Mouse (Mus musculus) intestine, embryonic 15.5 days (tissue): Measurements from ENCODE around the gene Vash1. TPM values are rescaled to one million over a fixed set of nuclear protein-coding genes. Genes with fewer than 3 reads are reported as not detected.

ENCODE experiments used
- ATAC-seq: fragments of 200-750 bp; cut with Nextera tagmentation; 2 replicates; pipeline ENCODE4 v1.8.0; 2017; ENCODE audit warnings: moderate TSS enrichment, moderate library complexity
- H3K27ac ChIP-seq: fragments of 300-500 bp; sonication (generic); 2 replicates; pipeline ENCODE4 v1.5.1; 2015; ENCODE audit warnings: mild to moderate bottlenecking, inconsistent platforms
- H3K27me3 ChIP-seq: fragments of 300-500 bp; sonication (generic); replicated peaks from 2 replicates; pipeline ENCODE4 v1.6.1; 2015; ENCODE audit warnings: inconsistent platforms
- H3K36me3 ChIP-seq: fragments of 300-500 bp; sonication (generic); 2 replicates; pipeline ENCODE4 v1.6.1; 2015; ENCODE audit warnings: inconsistent platforms
- H3K4me1 ChIP-seq: fragments of 300-500 bp; sonication (generic); replicated peaks from 2 replicates; pipeline ENCODE4 v1.6.1; 2015; ENCODE audit warnings: inconsistent platforms
- H3K4me2 ChIP-seq: fragments of 300-500 bp; sonication (generic); replicated peaks from 2 replicates; pipeline ENCODE4 v1.6.1; 2015; ENCODE audit warnings: mild to moderate bottlenecking, inconsistent platforms
- H3K4me3 ChIP-seq: fragments of 300-500 bp; sonication (generic); replicated peaks from 2 replicates; pipeline ENCODE4 v1.5.1; 2015; ENCODE audit warnings: inconsistent platforms
- H3K9ac ChIP-seq: fragments of 300-500 bp; sonication (generic); 2 replicates; pipeline ENCODE4 v1.6.1; 2015; ENCODE audit warnings: inconsistent platforms
- H3K9me3 ChIP-seq: fragments of 300-500 bp; sonication (generic); 2 replicates; pipeline ENCODE4 v1.6.1; 2016; ENCODE audit warnings: inconsistent platforms
- WGBS: fragments of 180-500 bp; shearing (Covaris S2); methylation state at CpG from one replicate; pipeline ENCODE4 v1.1.7; 2015; 5-methylcytosine and 5-hydroxymethylcytosine counted together
- polyA plus RNA-seq: library from polyadenylated mRNA; unstranded; fragments of >200 nt; fragmentation: Nextera tagmentation; extraction: Ambion mirVana; gene quantifications from 2 replicates; pipeline ENCODE4 v1.2.1, GENCODE M21; 2015

Vash1 gene
- polyA plus RNA-seq: 7.8 and 9.1 TPM in 2 replicates

DNA sequence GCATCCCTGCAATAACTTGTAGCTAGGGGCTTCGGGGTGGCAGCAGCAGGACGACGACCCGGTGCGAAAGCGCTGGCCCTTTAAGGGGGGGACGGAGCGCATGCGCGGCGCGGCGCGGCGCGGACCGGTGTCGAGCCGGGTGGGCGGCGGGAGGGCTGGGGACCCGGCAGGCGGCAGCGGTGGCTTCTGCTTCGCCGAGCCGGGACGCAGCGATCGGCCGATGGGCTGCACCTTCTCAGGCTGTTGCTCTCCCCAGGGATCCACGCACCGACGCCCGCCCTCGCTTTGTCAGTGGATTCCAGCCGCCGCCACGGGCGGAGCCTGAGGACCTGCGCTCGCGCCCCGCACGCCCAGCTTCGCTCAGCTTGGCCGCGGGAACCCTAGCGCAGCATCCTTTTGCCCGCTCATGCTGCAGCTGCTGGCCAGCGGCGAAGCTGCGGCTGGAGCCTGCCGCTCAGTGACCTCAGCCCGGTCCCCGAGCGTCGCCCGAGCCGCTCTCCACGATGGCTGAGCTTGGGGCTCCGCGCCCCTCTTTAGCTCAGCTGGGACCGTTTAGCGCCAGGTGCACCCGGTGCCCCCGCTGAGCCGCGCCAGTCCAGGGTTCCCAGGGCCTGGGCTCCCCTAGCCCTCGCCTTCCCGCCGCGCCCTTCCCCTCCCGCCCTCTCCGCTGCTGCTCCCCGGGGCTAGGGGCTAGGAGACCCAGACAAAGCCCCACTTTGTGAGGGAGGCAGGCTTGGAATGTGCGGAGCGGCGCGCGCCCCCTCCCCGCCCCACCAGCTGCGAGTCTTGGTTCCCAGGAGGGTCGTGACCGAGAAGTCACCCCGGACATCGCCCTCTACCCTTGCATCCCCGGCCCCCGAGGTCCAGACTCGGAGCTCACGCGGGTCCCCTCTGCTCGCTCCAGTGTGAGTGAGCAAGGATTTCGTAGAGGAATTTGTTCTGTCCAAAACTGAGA lies at the start of gene Vash1:
Vash1 (plus strand) TSS at position 110 of the 955 bp plus-strand sequence.
- WGBS: under 1% methylated on average over 94 of the region's 94 CpGs
- H3K4me2 ChIP-seq: peak within 1 kb of the TSS; percentile 99
- peak within 1 kb of the TSS; percentile 77 for H3K9ac ChIP-seq
- peak within 1 kb of the TSS; percentile 76 for H3K27ac ChIP-seq
- peak within 1 kb of the TSS; percentile 80 for H3K4me3 ChIP-seq
- H3K27me3 ChIP-seq: no peaks in the 10 kb centered on the region
- H3K36me3 ChIP-seq: no peaks in the 10 kb centered on the region
- peak; percentile 75 for ATAC-seq
- no peaks in the 10 kb centered on the region for H3K9me3 ChIP-seq
- peaks cover 15% of the 10 kb centered on the region for H3K4me1 ChIP-seq

DNA sequence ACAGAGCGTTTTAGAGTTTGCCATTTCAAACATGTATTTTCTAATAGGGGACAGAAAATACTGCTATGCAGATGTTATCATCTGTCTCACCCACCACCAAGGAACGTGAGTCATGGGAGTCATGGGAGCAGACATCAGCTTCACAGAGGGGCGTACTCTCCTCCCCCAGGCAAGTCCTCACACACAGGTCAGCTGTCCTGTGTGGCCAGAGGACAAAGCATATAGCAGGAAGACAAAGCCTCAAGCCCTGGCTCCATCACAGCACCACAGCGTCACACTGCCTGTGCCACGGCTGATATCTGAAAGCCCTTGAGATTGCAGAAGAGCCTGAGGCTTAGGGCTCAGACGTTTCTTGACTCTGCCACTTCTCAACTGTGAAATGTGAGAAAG lies 49.7 kb upstream of the Vash1 start:
- ATAC-seq: no peak
- Histone ChIP-seq H3K27ac (no peak overlapping the region), H3K27me3 (no peaks in the 10 kb centered on the region), H3K4me2 (no peak overlapping the region), H3K9ac (no peak overlapping the region), H3K9me3 (no peaks in the 10 kb centered on the region), H3K36me3 (no peaks in the 10 kb centered on the region), H3K4me1 (no peaks in the 10 kb centered on the region), H3K4me3 (no peak overlapping the region)
- WGBS: 52% methylated on average over 6 of the region's 6 CpGs

DNA sequence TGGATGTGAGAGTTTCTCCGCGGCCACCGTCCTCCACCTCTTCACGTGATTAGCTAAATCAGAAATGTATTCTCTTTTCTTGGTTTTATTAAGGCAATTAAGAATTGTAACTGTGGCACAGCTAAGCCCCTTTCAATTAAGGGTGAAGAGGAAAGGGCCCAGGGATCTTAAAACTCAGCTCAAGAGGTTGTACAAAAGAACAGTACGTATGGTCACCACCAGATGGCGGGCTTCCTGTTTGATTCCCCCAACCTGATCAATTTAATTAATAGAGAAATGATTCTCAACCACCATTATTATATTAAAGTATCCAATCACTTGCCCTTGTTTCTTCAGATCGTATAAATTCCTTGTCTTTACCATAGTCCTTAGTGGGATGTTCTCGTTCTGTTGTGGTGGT lies 36.7 kb upstream of the Vash1 start:
- H3K9ac ChIP-seq: no peak overlapping the region
- ATAC-seq: no peak
- no peaks in the 10 kb centered on the region for H3K9me3 ChIP-seq
- no peaks in the 10 kb centered on the region for H3K27me3 ChIP-seq
- no peak overlapping the region for H3K27ac ChIP-seq
- H3K4me3 ChIP-seq: no peak overlapping the region
- no peak overlapping the region for H3K4me2 ChIP-seq
- H3K36me3 ChIP-seq: no peaks in the 10 kb centered on the region
- 0 out of 2 replicates have a peak, but pooled peaks cover 5% of the 10 kb centered on the region for H3K4me1 ChIP-seq
- WGBS: 48% methylated on average over 8 of the region's 8 CpGs

DNA sequence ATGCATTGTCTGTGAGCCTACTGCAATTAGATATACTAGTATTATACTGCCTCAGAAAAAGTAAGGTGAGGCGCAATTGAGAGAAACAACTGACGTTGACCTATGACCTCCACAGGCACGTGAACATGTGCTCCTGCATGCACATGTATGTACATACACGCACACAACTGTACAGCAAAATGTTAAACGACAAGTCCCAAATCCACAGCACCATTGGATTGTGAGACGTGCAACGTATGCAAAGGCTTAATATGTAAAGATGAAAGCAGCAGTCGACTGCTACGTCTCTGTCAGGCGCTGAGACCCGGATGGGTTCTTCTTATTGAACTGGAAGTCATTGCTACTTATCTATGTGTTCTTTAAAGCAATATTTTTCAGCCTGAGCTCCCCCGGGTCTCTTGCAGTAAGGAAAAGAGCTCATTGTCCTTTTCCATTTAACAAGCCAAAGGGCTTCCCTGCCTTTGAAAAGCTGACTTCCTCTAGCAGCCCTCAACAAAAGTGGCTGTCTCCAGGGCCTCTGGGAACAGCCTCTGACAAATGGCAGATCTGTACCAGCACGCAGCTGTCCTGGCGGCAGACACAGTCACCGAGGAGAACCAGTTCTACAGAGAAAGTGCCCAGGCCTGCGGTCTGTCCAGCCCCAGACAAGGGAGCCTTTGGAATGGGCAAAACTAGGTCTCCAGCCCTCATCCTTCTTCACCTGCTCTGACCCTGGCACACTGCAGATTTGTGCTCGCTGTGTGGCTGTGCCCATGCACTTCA lies 33.8 kb upstream of the Vash1 start:
- Histone ChIP-seq H3K9ac (no peak overlapping the region), H3K4me1 (0 out of 2 replicates have a peak, but pooled peaks cover 5% of the 10 kb centered on the region), H3K9me3 (no peaks in the 10 kb centered on the region), H3K4me2 (no peak overlapping the region), H3K36me3 (no peaks in the 10 kb centered on the region), H3K4me3 (no peak overlapping the region), H3K27ac (no peak overlapping the region), H3K27me3 (no peaks in the 10 kb centered on the region)
- WGBS: 61% methylated on average over 17 of the region's 17 CpGs
- no peak for ATAC-seq

DNA sequence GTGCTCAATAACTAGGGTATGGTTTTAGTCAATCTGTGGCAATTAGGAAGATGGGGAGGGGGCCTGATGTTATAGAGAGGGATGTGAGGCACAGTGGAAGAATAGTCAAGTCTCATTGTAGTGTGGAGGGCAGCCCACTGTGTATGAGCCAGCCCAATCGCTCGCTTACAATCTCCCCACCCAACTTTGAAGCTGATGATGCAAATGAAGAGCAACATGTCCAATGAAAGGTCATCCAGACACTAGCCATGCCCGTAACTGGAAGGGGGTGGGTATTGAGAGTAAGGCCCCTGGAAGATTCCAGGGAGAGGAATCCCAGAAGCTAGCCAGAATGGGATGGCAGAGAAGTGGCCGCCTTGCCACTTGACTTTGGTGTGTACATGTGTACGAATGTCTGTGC lies 33.0 kb upstream of the Vash1 start:
- Histone ChIP-seq H3K27me3 (no peaks in the 10 kb centered on the region), H3K4me1 (0 out of 2 replicates have a peak, but pooled peaks cover 5% of the 10 kb centered on the region), H3K9ac (no peak overlapping the region), H3K9me3 (no peaks in the 10 kb centered on the region), H3K4me2 (no peak overlapping the region), H3K27ac (no peak overlapping the region), H3K36me3 (no peaks in the 10 kb centered on the region), H3K4me3 (no peak overlapping the region)
- WGBS: 78% methylated on average over 5 of the region's 5 CpGs
- no peak for ATAC-seq

DNA sequence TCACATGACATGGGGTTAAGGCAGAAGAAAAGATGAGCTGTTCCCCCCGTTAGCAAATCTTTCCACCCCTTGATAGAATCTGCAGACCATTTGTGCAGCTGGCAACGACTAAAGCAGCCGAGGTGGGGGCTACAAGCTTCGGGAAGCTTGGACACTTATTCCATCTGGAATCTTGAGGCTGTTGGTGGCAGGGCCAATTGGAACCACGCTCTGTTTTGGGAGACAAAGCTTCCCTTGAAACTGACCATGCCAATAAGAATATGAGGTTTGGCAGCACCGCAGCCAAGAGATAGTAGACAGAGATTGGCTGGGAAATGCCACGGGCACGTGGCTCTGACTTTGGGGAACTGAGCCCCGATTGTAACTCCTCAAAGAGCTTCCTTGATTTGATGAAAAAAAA lies 31.7 kb upstream of the Vash1 start:
- Histone ChIP-seq H3K36me3 (no peaks in the 10 kb centered on the region), H3K4me3 (no peak overlapping the region), H3K9me3 (no peaks in the 10 kb centered on the region), H3K4me1 (0 out of 2 replicates have a peak, but pooled peaks cover 5% of the 10 kb centered on the region), H3K4me2 (no peak overlapping the region), H3K27ac (peak overlapping the region; percentile 48), H3K27me3 (no peaks in the 10 kb centered on the region), H3K9ac (no peak overlapping the region)
- WGBS: 61% methylated on average over 9 of the region's 9 CpGs
- peak; percentile 45 for ATAC-seq

DNA sequence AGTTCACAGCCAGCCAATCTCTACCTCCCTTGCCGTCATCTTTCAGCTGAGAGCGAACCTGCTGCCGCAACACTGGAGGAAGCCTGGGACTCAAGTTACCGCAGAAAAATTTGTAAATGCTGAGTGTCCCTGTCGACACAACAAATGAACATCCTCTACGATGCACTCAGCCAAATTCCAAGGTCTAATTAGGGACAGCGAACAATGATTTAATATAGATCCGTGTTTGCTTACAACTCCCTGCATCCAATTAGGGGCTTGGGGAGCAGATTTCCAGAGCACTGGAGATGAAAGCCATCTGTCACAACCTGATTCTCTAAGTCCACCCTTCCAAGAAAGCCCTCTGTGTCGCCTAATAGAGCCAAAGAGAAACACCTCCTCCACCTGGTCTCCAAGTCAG lies 31.2 kb upstream of the Vash1 start:
- ATAC-seq: no peak; the same call in 1 of the 2 replicates
- 43% methylated on average over 9 of the region's 9 CpGs for WGBS
- Histone ChIP-seq H3K9me3 (no peaks in the 10 kb centered on the region), H3K9ac (no peak overlapping the region), H3K4me2 (no peak overlapping the region), H3K36me3 (no peaks in the 10 kb centered on the region), H3K4me3 (no peak overlapping the region), H3K4me1 (0 out of 2 replicates have a peak, but pooled peaks cover 5% of the 10 kb centered on the region), H3K27ac (0 out of 2 replicates have a peak overlapping the region, but pooled peaks have one; percentile 48), H3K27me3 (no peaks in the 10 kb centered on the region)

DNA sequence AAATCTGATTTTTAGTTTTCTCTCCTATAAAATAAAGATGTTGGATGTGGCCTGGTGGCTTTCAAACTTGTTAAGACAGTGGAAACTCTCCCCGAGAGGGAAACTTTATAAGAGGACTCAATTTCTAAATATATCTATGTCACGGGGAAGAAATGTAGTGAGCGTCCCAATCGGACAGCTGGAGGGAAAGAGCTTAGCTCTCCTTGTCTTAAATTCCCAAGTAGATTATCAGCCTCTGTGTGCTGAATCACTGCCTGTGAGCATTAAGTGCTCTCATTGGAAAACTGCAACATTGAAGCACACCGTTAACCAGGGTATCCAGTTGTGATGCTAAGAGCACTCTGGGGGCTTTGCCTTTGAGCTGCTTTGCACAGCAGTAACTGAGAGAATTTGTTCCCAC lies 30.8 kb upstream of the Vash1 start:
- WGBS: 52% methylated on average over 5 of the region's 5 CpGs
- no peak overlapping the region for H3K4me2 ChIP-seq
- H3K9me3 ChIP-seq: no peaks in the 10 kb centered on the region
- no peaks in the 10 kb centered on the region for H3K27me3 ChIP-seq
- H3K36me3 ChIP-seq: no peaks in the 10 kb centered on the region
- no peak overlapping the region for H3K9ac ChIP-seq
- H3K4me3 ChIP-seq: no peak overlapping the region
- peak overlapping the region; percentile 27; the same call in 1 of the 2 replicates for H3K27ac ChIP-seq
- ATAC-seq: no peak
- H3K4me1 ChIP-seq: 0 out of 2 replicates have a peak, but pooled peaks cover 5% of the 10 kb centered on the region

DNA sequence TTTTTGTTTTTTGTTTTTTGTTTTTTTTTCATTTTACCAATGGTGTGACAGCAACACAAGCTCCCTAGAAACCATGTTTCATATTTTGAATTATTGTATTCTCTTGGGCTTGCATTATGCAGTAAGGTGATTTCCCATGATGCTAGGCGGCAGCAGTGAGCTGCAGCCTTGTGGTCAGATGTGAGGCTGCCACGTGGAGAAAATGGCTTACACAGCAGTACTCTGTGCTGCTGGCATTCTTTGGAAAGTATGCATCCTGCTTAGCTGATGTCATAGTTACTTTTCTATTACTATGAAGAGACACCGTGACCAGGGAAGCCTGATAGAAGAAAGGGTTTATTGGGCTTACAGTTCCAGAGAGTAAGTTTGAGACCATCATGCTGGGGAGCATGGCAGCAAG lies 30.0 kb upstream of the Vash1 start:
- 63% methylated on average over 3 of the region's 3 CpGs for WGBS
- no peak overlapping the region for H3K4me3 ChIP-seq
- H3K4me1 ChIP-seq: 0 out of 2 replicates have a peak, but pooled peaks cover 5% of the 10 kb centered on the region
- no peak overlapping the region for H3K27ac ChIP-seq
- no peak overlapping the region for H3K9ac ChIP-seq
- H3K9me3 ChIP-seq: no peaks in the 10 kb centered on the region
- H3K36me3 ChIP-seq: no peaks in the 10 kb centered on the region
- no peak overlapping the region for H3K4me2 ChIP-seq
- ATAC-seq: no peak
- H3K27me3 ChIP-seq: no peaks in the 10 kb centered on the region

DNA sequence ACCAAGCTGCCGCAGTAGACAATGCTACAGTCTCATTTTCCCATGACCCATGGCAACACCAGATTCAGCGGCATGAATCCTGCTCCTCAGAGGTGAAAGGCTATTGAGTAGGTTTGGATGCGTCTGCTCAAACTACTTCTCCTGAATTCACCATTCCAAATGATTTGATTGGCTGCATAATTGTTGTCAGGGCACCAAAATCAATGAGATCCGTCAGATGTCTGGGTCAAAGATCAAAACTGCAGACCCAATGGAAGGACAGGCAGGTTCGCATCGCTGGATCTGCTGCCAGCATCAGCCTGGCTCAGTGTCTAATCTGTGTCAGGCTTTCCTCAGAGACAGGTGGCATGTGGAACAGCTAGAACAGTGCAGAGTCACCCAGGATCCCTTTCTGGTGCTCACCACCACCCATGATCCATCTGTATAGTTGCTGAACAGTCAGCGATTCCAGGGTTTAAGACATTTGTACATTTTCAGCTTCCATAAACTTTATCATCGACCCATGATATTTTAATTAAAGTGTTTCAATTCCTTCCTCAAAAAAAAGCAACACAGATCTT lies 27.1 kb upstream of the Vash1 start:
- H3K27me3 ChIP-seq: no peaks in the 10 kb centered on the region; the same call in 1 of the 2 replicates
- H3K27ac ChIP-seq: no peak overlapping the region
- WGBS: 87% methylated on average over 8 of the region's 8 CpGs
- ATAC-seq: no peak
- 0 out of 2 replicates have a peak, but pooled peaks cover 4% of the 10 kb centered on the region for H3K4me1 ChIP-seq
- H3K9ac ChIP-seq: no peak overlapping the region
- no peak overlapping the region for H3K4me3 ChIP-seq
- no peak overlapping the region for H3K4me2 ChIP-seq
- H3K9me3 ChIP-seq: no peaks in the 10 kb centered on the region
- H3K36me3 ChIP-seq: no peaks in the 10 kb centered on the region

DNA sequence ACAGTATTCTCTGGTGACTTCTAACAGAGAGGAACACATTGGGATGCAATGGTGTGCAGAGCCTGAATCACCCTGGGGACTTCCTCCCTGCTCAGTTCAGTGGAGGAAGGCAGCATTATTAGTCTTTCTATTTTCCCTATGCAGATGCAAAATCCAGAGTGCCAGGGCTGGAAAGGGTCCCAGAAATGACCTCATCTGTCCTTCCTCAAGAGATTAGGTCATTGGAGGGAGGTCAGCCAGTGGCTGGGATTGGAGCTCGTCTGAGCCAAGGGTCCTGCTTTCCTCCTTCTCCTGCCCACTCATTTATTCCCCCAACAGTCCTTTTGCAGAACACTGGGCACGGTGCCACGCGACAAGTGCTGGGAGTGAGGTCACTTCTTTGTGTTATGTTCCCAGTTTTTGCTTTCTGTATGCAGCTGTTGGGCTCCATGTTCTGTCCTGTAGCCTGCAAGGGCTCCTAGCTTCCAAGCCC lies 25.9 kb upstream of the Vash1 start:
- peak overlapping the region; percentile 15; the same call in 1 of the 2 replicates for H3K27ac ChIP-seq
- no peak overlapping the region for H3K4me3 ChIP-seq
- 46% methylated on average over 4 of the region's 4 CpGs for WGBS
- no peaks in the 10 kb centered on the region for H3K9me3 ChIP-seq
- H3K36me3 ChIP-seq: no peaks in the 10 kb centered on the region
- H3K4me1 ChIP-seq: no peaks in the 10 kb centered on the region
- ATAC-seq: peak; percentile 85
- H3K4me2 ChIP-seq: no peak overlapping the region
- H3K27me3 ChIP-seq: no peaks in the 10 kb centered on the region; the same call in 1 of the 2 replicates
- H3K9ac ChIP-seq: no peak overlapping the region
